Mouse (Mus musculus): Measurements from ENCODE around the gene Islr. TPM values are rescaled to one million over a fixed set of nuclear protein-coding genes. Genes with fewer than 3 reads are reported as not detected.
"Not testable (repeated sequence)": the region's sequence is repeated elsewhere in the genome, so short reads cannot be mapped to it uniquely, and the experiment has no call there.

Gene Islr
- polyA plus RNA-seq (2012; rRNA removed), result 5.6 and 8.4 TPM in 2 replicates

GRCm38 (mm10) chr9:58203516-58204447, at the start of gene Islr, which contains the start of gene Islr2:
Islr (minus strand) TSS chr9:58204306.
Islr2 (minus strand) TSS chr9:58204319.
- H3K27me3 ChIP-seq (ENCODE audit: control insufficient read depth, insufficient read depth, low read length), result peaks cover 4% of the 10 kb centered on the region
- no peak within 1 kb of the TSS for H3K27ac ChIP-seq (ENCODE audit: control insufficient read depth, insufficient read depth, low read depth, low read length)
- TF ChIP-seq POLR2A (IDR thresholded peaks at IDR 0.05; ENCODE audit: control insufficient read depth, low read depth, low read length) (no peak), CTCF (IDR thresholded peaks at IDR 0.05; ENCODE audit: control insufficient read depth, insufficient read depth, insufficient replicate concordance, low read depth, low read length) (peak; percentile 33; the same call in 1 of the 2 replicates)
- H3K4me1 ChIP-seq (ENCODE audit: control insufficient read depth, insufficient read depth, low read length), result peaks cover 20% of the 10 kb centered on the region
- no peaks in the 10 kb centered on the region for H3K36me3 ChIP-seq (ENCODE audit: control insufficient read depth, insufficient read depth, low read length)
- H3K4me3 ChIP-seq (ENCODE audit: control insufficient read depth, low read depth, low read length), result peak within 1 kb of the TSS; percentile 38

- not testable (repeated sequence) for H3K36me3 ChIP-seq (ENCODE audit: control insufficient read depth, insufficient read depth, low read length); H3K27me3 ChIP-seq (ENCODE audit: control insufficient read depth, insufficient read depth, low read length)
- H3K27ac ChIP-seq (ENCODE audit: control insufficient read depth, insufficient read depth, low read depth, low read length), result peak overlapping the region; percentile 54; the same call in 1 of the 2 replicates
- peak overlapping the region; percentile 90 for H3K4me3 ChIP-seq (ENCODE audit: control insufficient read depth, low read depth, low read length)
- H3K4me1 ChIP-seq (ENCODE audit: control insufficient read depth, insufficient read depth, low read length), result peaks cover 14% of the 10 kb centered on the region
Measured at GRCm38 (mm10) chr9:58253805-58254122, 49.7 kb upstream of the Islr start.

DNA sequence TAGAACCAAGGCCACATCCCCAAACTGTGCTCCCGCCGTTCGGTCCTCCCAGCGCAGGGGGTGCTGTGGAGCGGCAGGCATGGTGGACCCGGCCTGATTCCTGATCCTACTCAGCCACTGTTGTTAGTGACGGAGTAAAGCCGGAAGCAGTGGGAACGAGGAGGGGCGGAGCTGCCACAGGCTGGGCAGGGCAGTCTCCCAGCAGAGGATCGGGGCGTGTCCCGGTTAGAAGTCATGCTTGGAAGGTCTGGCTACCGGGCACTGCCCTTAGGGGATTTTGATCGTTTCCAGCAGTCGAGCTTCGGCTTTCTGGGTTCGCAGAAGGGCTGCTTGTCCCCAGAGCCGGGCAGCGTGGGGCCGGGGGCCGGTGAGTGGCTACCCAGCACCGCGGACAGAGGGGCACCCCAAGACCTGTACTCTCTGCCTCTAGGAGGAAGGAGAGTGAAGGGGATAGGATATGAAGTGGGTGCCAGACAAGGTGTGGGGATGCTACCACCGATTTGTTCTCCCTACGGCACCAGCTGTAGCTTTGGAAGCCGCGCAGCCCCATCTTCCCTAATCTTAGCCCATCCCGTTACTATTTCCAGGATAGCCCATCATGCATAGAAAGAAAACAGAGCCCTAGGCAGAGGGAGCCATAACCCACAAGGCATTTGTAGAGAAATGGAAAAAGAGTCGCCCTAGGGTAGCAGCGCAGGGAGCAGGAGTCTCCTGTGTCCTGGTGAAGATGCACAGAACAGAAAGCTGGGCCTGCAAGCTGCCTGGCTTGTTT, 49.1 kb upstream of the Islr start, which contains the start of gene Stoml1:
Stoml1 (plus strand) TSS at position 132 of the 772 bp plus-strand sequence.
- peaks cover 12% of the 10 kb centered on the region for H3K4me1 ChIP-seq (ENCODE audit: control insufficient read depth, insufficient read depth, low read length)
- H3K36me3 ChIP-seq (ENCODE audit: control insufficient read depth, insufficient read depth, low read length), result no peaks in the 10 kb centered on the region
- H3K27ac ChIP-seq (ENCODE audit: control insufficient read depth, insufficient read depth, low read depth, low read length), result peak within 1 kb of the TSS; percentile 54; the same call in 1 of the 2 replicates
- TF ChIP-seq POLR2A (IDR thresholded peaks at IDR 0.05; ENCODE audit: control insufficient read depth, low read depth, low read length), result peak; percentile 73; the same call in 1 of the 2 replicates
- peak; percentile 90; the same call in 1 of the 2 replicates for TF ChIP-seq CTCF (IDR thresholded peaks at IDR 0.05; ENCODE audit: control insufficient read depth, insufficient read depth, insufficient replicate concordance, low read depth, low read length)
- no peaks in the 10 kb centered on the region; the same call in 1 of the 2 replicates for H3K27me3 ChIP-seq (ENCODE audit: control insufficient read depth, insufficient read depth, low read length)
- H3K4me3 ChIP-seq (ENCODE audit: control insufficient read depth, low read depth, low read length), result peak within 1 kb of the TSS; percentile 90

GRCm38 (mm10) chr9:58250730-58251129, 46.6 kb upstream of the Islr start:
- not testable (repeated sequence) for H3K4me3 ChIP-seq (ENCODE audit: control insufficient read depth, low read depth, low read length); H3K27ac ChIP-seq (ENCODE audit: control insufficient read depth, insufficient read depth, low read depth, low read length); H3K27me3 ChIP-seq (ENCODE audit: control insufficient read depth, insufficient read depth, low read length)

DNA sequence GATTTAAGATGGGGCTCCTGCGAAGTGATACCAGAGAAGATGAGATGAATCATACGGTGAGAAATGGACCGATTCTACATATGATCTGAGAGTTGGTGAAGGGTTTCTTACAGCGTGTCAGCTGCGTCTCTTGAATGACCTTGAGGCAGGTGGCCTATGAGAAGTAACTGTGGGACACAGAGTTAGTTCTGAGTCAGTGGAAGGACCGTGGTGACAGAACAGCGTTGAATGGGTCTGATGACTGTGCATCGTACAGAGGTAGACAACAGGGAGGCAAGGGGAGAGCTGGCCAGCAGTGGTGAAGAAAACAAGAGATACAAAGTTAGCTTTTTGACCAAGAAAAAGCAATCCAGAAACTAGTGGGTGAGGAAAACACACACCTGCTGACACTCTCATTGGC, 46.2 kb upstream of the Islr start:
- Histone ChIP-seq H3K4me3 (ENCODE audit: control insufficient read depth, low read depth, low read length) (no peak overlapping the region), H3K27me3 (ENCODE audit: control insufficient read depth, insufficient read depth, low read length) (no peaks in the 10 kb centered on the region; the same call in 1 of the 2 replicates), H3K36me3 (ENCODE audit: control insufficient read depth, insufficient read depth, low read length) (no peaks in the 10 kb centered on the region), H3K27ac (ENCODE audit: control insufficient read depth, insufficient read depth, low read depth, low read length) (no peak overlapping the region), H3K4me1 (ENCODE audit: control insufficient read depth, insufficient read depth, low read length) (peaks cover 7% of the 10 kb centered on the region)
- TF ChIP-seq POLR2A (IDR thresholded peaks at IDR 0.05; ENCODE audit: control insufficient read depth, low read depth, low read length) (no peak), CTCF (IDR thresholded peaks at IDR 0.05; ENCODE audit: control insufficient read depth, insufficient read depth, insufficient replicate concordance, low read depth, low read length) (no peak)

More at GRCm38 (mm10) chr9:58250730-58251129, 46.6 kb upstream of the Islr start:
- H3K36me3 ChIP-seq (ENCODE audit: control insufficient read depth, insufficient read depth, low read length); H3K4me1 ChIP-seq (ENCODE audit: control insufficient read depth, insufficient read depth, low read length): not testable (repeated sequence)

GRCm38 (mm10) chr9:58249592-58250192, 45.6 kb upstream of the Islr start, which contains the start of gene Pml:
Pml (minus strand) TSS chr9:58249786.
- Histone ChIP-seq H3K4me1 (ENCODE audit: control insufficient read depth, insufficient read depth, low read length) (peaks cover 7% of the 10 kb centered on the region), H3K36me3 (ENCODE audit: control insufficient read depth, insufficient read depth, low read length) (no peaks in the 10 kb centered on the region), H3K4me3 (ENCODE audit: control insufficient read depth, low read depth, low read length) (peak within 1 kb of the TSS; percentile 77), H3K27me3 (ENCODE audit: control insufficient read depth, insufficient read depth, low read length) (no peaks in the 10 kb centered on the region; the same call in 1 of the 2 replicates), H3K27ac (ENCODE audit: control insufficient read depth, insufficient read depth, low read depth, low read length) (peak within 1 kb of the TSS; percentile 79)
- TF ChIP-seq CTCF (IDR thresholded peaks at IDR 0.05; ENCODE audit: control insufficient read depth, insufficient read depth, insufficient replicate concordance, low read depth, low read length) (no peak), POLR2A (IDR thresholded peaks at IDR 0.05; ENCODE audit: control insufficient read depth, low read depth, low read length) (no peak)
